Mouse (Mus musculus) urinary bladder, postnatal 14 days (tissue): ENCODE measurements around the gene Nipa2.
A peak's percentile ranks its signal among the peaks of the same experiment; 100 is the strongest.

Source experiments
- DNase-seq: peaks from one replicate; pipeline ENCODE4 v3.0.0; 2021; ENCODE audit warnings: low spot score

The Nipa2 gene

DNA sequence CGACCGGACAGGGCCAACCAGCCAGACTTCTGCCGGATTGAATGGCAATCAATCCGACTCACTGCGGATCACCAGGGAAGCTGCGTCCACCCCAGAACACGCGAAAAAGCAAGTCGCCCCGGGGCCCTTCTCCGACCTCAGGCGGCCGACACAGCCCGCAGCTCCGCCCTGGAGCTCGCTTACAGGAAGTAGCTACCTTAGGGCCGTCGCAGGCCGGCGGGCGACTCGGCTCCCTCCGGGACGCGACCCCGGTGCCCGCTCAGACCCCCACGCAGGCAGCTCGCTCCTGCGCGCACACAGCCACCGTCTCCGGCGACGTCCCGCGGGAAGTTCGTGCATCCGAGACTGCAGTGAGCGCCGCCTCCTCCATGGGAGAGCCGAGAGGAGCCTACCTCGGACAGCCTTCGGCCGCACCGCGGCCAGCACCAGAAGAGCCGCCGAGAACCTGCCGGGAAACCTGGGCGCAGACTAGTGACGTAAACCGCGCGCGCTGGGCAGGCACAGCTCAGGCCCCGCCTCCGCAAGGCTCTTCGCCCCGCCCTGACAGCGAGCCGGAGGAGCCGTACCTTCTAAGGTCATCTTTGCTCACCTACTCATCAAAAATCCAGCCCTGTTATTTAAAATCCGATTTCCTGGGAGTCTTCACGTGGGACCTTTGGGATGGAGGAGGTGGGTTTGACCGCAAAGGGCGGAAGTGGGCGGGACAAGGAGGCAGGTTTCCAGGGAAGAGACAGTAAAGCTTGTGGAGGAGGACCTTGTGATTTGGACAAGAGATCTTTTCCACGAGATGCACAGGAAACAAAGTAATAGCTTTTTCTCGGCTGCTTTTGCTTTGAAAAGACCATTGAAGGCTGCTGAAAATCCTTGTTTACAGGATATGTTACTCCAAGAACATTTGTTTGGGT lies at the start of gene Nipa2:
Gene Nipa2, minus strand, starts transcription at position 473 of the 905 bp plus-strand sequence.
- DNase-seq = peak; percentile 95

DNA sequence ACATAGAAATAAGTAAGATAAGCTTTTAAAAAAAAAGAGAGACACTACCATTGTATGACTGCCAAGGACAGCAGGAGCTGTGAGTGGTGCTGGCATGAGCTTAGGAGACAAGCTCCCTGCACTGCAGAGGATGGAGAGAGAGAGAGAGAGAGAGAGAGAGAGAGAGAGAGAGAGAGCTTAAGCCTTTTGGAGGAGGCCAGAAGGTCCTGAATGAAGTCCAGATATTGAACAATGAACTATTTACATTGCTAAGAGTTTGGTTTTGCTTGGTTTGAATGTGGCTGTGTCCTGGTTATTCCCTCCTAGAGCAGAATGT lies 48.7 kb upstream of the Nipa2 start:
- DNase-seq = no peak

- DNase-seq = no peak
These were observed 48.2 kb upstream of the Nipa2 start for GRCm38 (mm10) chr7:56010318-56011017.

DNA sequence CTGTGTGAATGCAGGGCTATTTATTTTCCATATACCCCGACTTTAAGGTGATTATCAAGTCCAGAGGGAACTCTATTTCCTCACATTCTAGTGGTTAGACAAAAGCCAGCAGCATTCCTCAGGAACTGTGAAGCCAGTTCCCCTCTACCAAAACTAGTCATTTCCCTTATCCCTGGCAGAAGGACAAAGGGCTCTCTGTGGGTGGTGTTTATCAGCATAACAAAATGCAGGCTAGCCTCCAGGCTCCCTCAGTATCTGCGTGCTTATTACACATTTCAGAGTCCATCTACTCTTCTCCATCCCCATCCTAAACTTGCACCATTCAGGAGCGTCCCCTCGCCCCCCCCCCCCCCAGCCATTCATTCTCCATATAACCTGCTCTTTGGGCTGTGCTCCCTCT lies 36.7 kb upstream of the Nipa2 start:
- DNase-seq = no peak

- DNase-seq = no peak
These were observed 32.7 kb upstream of the Nipa2 start for GRCm38 (mm10) chr7:55995013-55995412.

GRCm38 (mm10) chr7:55991858-55992257 lies 29.6 kb upstream of the Nipa2 start:
- DNase-seq = no peak

GRCm38 (mm10) chr7:55991129-55991528 lies 28.9 kb upstream of the Nipa2 start:
- peak; percentile 16 for DNase-seq

- peak; percentile 84 for DNase-seq
These were observed 24.4 kb upstream of the Nipa2 start for GRCm38 (mm10) chr7:55986526-55987214.

GRCm38 (mm10) chr7:55984754-55985153 lies 22.5 kb upstream of the Nipa2 start:
- no peak for DNase-seq

- DNase-seq = no peak
These were observed 20.8 kb upstream of the Nipa2 start for GRCm38 (mm10) chr7:55983107-55983506.

GRCm38 (mm10) chr7:55982010-55982700 lies 19.9 kb upstream of the Nipa2 start:
- DNase-seq = no peak

GRCm38 (mm10) chr7:55981511-55981910 lies 19.2 kb upstream of the Nipa2 start:
- no peak for DNase-seq

DNA sequence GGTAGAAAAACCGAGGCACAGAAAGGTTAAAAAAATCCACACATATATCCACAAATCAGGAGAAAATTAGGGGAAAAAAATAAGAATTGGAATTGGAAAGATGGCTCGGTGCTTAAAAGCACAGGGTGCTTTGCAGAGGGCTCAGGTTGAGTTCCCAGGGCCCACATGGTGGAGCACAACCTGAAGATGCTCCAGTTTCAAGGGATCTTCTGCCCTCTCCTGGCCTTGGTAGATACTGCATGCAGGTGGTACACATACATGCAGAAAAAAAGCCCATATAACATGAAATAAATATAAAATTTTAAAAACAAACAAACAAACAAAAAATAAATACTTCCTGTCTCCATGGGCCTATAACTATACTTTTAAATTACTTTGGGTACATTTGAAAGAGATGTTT lies 12.2 kb upstream of the Nipa2 start:
- DNase-seq = no peak

DNA sequence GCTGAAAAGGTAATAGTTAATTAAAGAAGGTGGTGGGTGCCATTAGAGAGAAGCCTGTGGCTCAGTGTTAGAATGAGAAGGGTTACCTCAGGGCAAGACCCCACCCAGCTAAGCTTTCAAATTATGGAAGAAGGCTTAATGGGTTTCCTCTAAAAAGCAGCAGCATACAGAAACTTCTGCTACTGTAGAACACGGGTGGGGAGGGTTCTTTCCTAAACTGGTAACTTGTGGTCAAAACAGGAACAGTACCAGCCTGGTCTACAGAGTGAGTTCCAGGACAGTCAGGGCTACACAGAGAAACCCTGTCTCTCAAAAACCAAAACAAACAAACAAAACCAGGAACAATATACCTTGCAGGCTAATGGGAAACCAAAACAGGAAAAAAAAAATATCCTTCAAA lies 7.1 kb upstream of the Nipa2 start:
- DNase-seq = no peak

- peak; percentile 35 for DNase-seq
These were observed 6.1 kb upstream of the Nipa2 start for GRCm38 (mm10) chr7:55968258-55968901.

- DNase-seq = no peak
These were observed 4.7 kb upstream of the Nipa2 start for GRCm38 (mm10) chr7:55966866-55967460.

DNA sequence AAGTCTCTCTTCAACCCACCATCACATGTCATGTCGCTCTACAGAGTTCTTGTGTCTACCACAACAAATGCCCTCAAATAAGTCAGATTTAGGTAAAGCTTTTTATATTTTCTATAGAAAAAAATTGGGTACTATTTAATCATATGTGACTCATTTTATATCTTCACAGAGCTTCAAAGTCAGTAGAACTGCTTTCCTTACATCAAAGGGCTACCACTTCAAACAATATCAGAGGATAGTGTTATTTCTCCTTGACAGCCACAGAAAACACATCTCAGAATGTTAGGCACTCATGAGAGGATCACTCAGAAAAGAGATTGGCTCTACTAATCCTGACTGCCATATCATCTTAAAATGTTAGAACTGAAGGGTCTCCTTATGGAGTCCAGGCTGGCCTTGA lies 1.8 kb downstream of the Nipa2 start:
- DNase-seq = no peak

- no peak for DNase-seq
These were observed 2.5 kb downstream of the Nipa2 start for GRCm38 (mm10) chr7:55959801-55960200.

- DNase-seq = no peak
These were observed 4.4 kb downstream of the Nipa2 start for GRCm38 (mm10) chr7:55957916-55958315.

DNA sequence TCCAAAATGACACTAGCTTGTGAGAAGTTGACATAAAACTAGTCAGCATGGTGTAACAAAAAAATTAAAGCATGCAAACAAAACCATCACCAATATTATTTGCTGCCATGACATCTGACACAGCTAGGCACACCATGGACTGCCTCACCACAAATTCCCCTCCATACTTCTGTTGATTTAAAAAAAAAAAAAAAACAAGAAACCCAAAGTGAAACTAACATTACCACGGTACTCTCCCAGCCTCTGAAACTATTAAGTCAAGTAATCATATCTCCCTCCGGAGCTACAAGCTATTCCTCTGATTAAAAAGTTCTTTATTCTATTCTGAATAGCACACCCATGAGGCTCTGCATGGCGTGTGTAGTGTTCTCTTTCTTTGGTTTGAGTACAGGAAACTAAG lies 5.1 kb downstream of the Nipa2 start:
- DNase-seq = no peak

DNA sequence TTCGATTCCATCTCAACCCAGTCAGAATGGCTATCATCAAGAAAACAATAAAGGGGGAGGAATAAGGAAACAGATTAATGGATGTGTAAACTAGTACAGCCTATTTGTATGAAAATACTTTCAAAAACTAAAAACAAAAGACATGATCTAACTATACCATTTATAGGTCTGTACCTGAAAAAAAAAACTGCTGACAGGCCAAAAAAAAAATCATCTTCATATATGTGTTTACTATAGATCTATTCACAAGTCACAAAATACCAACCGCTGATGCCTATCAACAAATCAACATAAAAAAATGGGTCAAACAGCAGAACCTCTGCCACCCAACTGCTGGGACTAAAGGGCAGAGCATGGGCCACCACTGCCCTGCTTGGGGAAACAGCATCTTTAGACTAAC lies 6.2 kb downstream of the Nipa2 start:
- DNase-seq = no peak
